Mouse (Mus musculus): ENCODE data around the gene Akap8l. TPM values are rescaled to one million over a fixed set of nuclear protein-coding genes. Genes with fewer than 3 reads are reported as not detected.
A peak's percentile ranks its signal among the peaks of the same experiment; 100 is the strongest.

The Akap8l gene
- total and polyA plus RNA-seq, 3 experiments = 57.6 to 80.3 (median 68.8) TPM

GRCm38 (mm10) chr17:32283771-32284221, 66.6 kb downstream of the Akap8l start:
- ATAC-seq (ENCODE audit: extremely low read depth, insufficient number of reproducible peaks, low FRiP score, poor library complexity, severe bottlenecking) (peak; percentile 48), DNase-seq (ENCODE audit: low spot score) (peak; percentile 68)
- H3K4me3 ChIP-seq (ENCODE audit: low read depth, low read length) = peak overlapping the region; percentile 97
- no peak for TF ChIP-seq GATA1 (IDR thresholded peaks at IDR 0.05; ENCODE audit: borderline replicate concordance, low read length)
- no peak for TF ChIP-seq GATA2 (IDR thresholded peaks at IDR 0.05; ENCODE audit: borderline replicate concordance, low read depth, low read length)
- no peak for TF ChIP-seq POLR2AphosphoS5 (IDR thresholded peaks at IDR 0.05; ENCODE audit: insufficient replicate concordance, low read depth, low read length)
- no peak for TF ChIP-seq TAL1 (conservative IDR thresholded peaks at IDR 0.05; ENCODE audit: low read depth, low read length)
- TF ChIP-seq CTCF (IDR thresholded peaks at IDR 0.05; ENCODE audit: low read depth, low read length) = no peak
- H3K4me1 ChIP-seq (ENCODE audit: insufficient read depth, low read depth, low read length) = peaks cover 46% of the 10 kb centered on the region
- peaks cover 18% of the 10 kb centered on the region for H3K36me3 ChIP-seq (replicated peaks)
- no peaks in the 10 kb centered on the region for H3K9me3 ChIP-seq (replicated peaks)
- no peaks in the 10 kb centered on the region for H3K27me3 ChIP-seq (ENCODE audit: insufficient read depth, low read length)

DNA sequence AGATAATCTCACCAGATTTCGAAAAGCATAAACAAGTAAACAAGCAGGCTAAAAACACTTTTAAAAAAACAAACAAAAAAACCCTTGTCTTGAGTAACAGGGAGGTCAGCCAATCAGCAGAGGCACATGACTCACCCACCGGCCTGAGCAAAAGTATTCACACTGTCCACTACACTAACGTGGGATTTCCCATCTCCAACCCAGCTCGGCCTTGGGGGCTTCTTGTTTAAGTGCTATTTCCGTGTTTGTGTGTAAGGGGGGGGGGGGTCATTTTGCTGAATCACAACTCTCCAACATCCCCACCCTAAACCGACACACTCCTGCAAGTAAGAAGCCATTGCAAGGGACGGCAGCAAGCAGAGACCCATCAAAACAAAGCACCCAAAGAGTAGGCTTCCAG, 67.1 kb downstream of the Akap8l start:
- Histone ChIP-seq H3K4me1 (ENCODE audit: insufficient read depth, low read depth, low read length) (peaks cover 49% of the 10 kb centered on the region), H3K36me3 (replicated peaks) (peaks cover 18% of the 10 kb centered on the region), H3K4me3 (ENCODE audit: low read depth, low read length) (peak overlapping the region; percentile 97), H3K27me3 (ENCODE audit: insufficient read depth, low read length) (no peaks in the 10 kb centered on the region), H3K9me3 (replicated peaks) (no peaks in the 10 kb centered on the region)
- ATAC-seq (ENCODE audit: extremely low read depth, insufficient number of reproducible peaks, low FRiP score, poor library complexity, severe bottlenecking) = 0 out of 2 replicates have a peak, but pooled peaks have one; percentile 23
- TF ChIP-seq GATA1 (IDR thresholded peaks at IDR 0.05; ENCODE audit: borderline replicate concordance, low read length) (no peak), CTCF (IDR thresholded peaks at IDR 0.05; ENCODE audit: low read depth, low read length) (no peak), GATA2 (IDR thresholded peaks at IDR 0.05; ENCODE audit: borderline replicate concordance, low read depth, low read length) (no peak), POLR2AphosphoS5 (IDR thresholded peaks at IDR 0.05; ENCODE audit: insufficient replicate concordance, low read depth, low read length) (no peak), TAL1 (conservative IDR thresholded peaks at IDR 0.05; ENCODE audit: low read depth, low read length) (no peak)
- peak; percentile 16 for DNase-seq (ENCODE audit: low spot score)

DNA sequence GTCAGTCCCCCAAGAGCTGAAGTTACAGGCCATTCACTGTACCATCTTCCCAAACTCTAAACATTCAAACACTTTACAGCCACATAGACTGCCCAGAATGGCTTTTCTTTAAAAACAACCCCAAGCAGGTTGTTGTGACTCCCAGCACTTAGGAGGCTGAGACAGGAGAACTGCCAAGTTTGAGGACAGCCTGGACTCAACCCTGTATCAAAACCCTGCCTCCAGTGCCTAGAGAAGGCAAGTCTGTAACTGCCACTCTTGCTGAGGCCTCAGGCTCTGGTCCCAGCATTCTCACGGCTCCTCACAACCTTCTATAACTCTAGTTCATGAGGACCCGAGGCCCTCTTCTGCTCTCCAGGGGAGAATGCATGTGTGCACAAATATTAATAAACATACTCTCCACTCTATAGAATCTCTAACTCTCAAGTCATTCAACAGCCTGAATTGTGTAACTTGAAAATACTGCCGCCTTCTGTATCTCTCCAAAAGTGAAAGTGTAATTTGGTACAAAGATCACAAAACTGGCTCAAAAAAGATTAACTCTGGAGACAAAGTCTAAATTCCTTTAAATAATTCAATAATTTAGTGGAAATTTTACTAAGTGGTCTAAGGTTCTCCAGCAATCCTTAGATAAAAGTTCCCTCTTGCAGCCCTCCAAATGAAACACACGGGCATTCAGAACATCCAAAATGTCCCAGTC, 68.6 kb downstream of the Akap8l start:
- Histone ChIP-seq H3K27me3 (ENCODE audit: insufficient read depth, low read length) (no peaks in the 10 kb centered on the region), H3K36me3 (replicated peaks) (peaks cover 15% of the 10 kb centered on the region), H3K4me3 (ENCODE audit: low read depth, low read length) (peak overlapping the region; percentile 54; the same call in 1 of the 2 replicates), H3K4me1 (ENCODE audit: insufficient read depth, low read depth, low read length) (peaks cover 44% of the 10 kb centered on the region), H3K9me3 (replicated peaks) (no peaks in the 10 kb centered on the region)
- DNase-seq (ENCODE audit: low spot score) (no peak), ATAC-seq (ENCODE audit: extremely low read depth, insufficient number of reproducible peaks, low FRiP score, poor library complexity, severe bottlenecking) (no peak)
- TF ChIP-seq GATA2 (IDR thresholded peaks at IDR 0.05; ENCODE audit: borderline replicate concordance, low read depth, low read length) (no peak), CTCF (IDR thresholded peaks at IDR 0.05; ENCODE audit: low read depth, low read length) (no peak), GATA1 (IDR thresholded peaks at IDR 0.05; ENCODE audit: borderline replicate concordance, low read length) (no peak), POLR2AphosphoS5 (IDR thresholded peaks at IDR 0.05; ENCODE audit: insufficient replicate concordance, low read depth, low read length) (no peak), TAL1 (conservative IDR thresholded peaks at IDR 0.05; ENCODE audit: low read depth, low read length) (no peak)

- Histone ChIP-seq H3K4me1 (ENCODE audit: insufficient read depth, low read depth, low read length) (peaks cover 44% of the 10 kb centered on the region), H3K36me3 (replicated peaks) (peaks cover 15% of the 10 kb centered on the region), H3K4me3 (ENCODE audit: low read depth, low read length) (peak overlapping the region; percentile 54; the same call in 1 of the 2 replicates), H3K27me3 (ENCODE audit: insufficient read depth, low read length) (no peaks in the 10 kb centered on the region), H3K9me3 (replicated peaks) (no peaks in the 10 kb centered on the region)
- DNase-seq (ENCODE audit: low spot score) (no peak), ATAC-seq (ENCODE audit: extremely low read depth, insufficient number of reproducible peaks, low FRiP score, poor library complexity, severe bottlenecking) (no peak)
- TF ChIP-seq TAL1 (conservative IDR thresholded peaks at IDR 0.05; ENCODE audit: low read depth, low read length) (no peak), POLR2AphosphoS5 (IDR thresholded peaks at IDR 0.05; ENCODE audit: insufficient replicate concordance, low read depth, low read length) (no peak), CTCF (IDR thresholded peaks at IDR 0.05; ENCODE audit: low read depth, low read length) (no peak), GATA1 (IDR thresholded peaks at IDR 0.05; ENCODE audit: borderline replicate concordance, low read length) (no peak), GATA2 (IDR thresholded peaks at IDR 0.05; ENCODE audit: borderline replicate concordance, low read depth, low read length) (no peak)
Observed at GRCm38 (mm10) chr17:32281126-32281525, 69.3 kb downstream of the Akap8l start.

- ATAC-seq (ENCODE audit: extremely low read depth, insufficient number of reproducible peaks, low FRiP score, poor library complexity, severe bottlenecking) = no peak
- Histone ChIP-seq H3K27me3 (ENCODE audit: insufficient read depth, low read length) (no peaks in the 10 kb centered on the region), H3K4me3 (ENCODE audit: low read depth, low read length) (no peak overlapping the region)
Observed at GRCm38 (mm10) chr17:32280575-32280974, 69.8 kb downstream of the Akap8l start.

DNA sequence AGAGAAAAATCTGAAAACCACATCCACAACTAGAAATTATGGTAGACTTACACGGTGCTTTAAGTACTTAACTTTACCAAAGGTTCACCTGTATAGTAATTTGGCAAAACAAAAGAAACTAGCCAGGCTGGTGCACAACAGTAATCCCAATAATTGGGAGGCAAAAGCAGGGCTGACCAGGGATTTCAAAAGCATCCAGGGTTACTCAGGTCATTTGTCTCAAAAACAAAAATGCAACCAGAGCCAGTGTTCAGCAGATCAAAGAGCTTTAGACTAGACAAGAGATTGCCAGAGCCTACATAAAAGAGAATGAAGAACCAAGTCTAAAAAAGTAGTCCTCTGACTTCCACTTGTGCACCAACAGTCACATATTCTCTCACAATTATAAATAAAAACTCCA, 73.2 kb downstream of the Akap8l start:
- ATAC-seq (ENCODE audit: extremely low read depth, insufficient number of reproducible peaks, low FRiP score, poor library complexity, severe bottlenecking) (no peak), DNase-seq (ENCODE audit: low spot score) (no peak)
- H3K36me3 ChIP-seq (replicated peaks) = peaks cover 34% of the 10 kb centered on the region
- TF ChIP-seq CTCF (IDR thresholded peaks at IDR 0.05; ENCODE audit: low read depth, low read length) (no peak), TAL1 (conservative IDR thresholded peaks at IDR 0.05; ENCODE audit: low read depth, low read length) (no peak), GATA2 (IDR thresholded peaks at IDR 0.05; ENCODE audit: borderline replicate concordance, low read depth, low read length) (no peak), POLR2AphosphoS5 (IDR thresholded peaks at IDR 0.05; ENCODE audit: insufficient replicate concordance, low read depth, low read length) (no peak), GATA1 (IDR thresholded peaks at IDR 0.05; ENCODE audit: borderline replicate concordance, low read length) (no peak)
- H3K27me3 ChIP-seq (ENCODE audit: insufficient read depth, low read length) = no peaks in the 10 kb centered on the region
- H3K4me1 ChIP-seq (ENCODE audit: insufficient read depth, low read depth, low read length) = peaks cover 40% of the 10 kb centered on the region
- H3K9me3 ChIP-seq (replicated peaks) = no peaks in the 10 kb centered on the region
- H3K4me3 ChIP-seq (ENCODE audit: low read depth, low read length) = no peak overlapping the region

More at GRCm38 (mm10) chr17:32280575-32280974, 69.8 kb downstream of the Akap8l start:
- Histone ChIP-seq H3K4me1 (ENCODE audit: insufficient read depth, low read depth, low read length) (peaks cover 47% of the 10 kb centered on the region), H3K36me3 (replicated peaks) (peaks cover 20% of the 10 kb centered on the region), H3K9me3 (replicated peaks) (no peaks in the 10 kb centered on the region)
- no peak for DNase-seq (ENCODE audit: low spot score)
- TF ChIP-seq CTCF (IDR thresholded peaks at IDR 0.05; ENCODE audit: low read depth, low read length) (no peak), TAL1 (conservative IDR thresholded peaks at IDR 0.05; ENCODE audit: low read depth, low read length) (no peak), GATA2 (IDR thresholded peaks at IDR 0.05; ENCODE audit: borderline replicate concordance, low read depth, low read length) (no peak), GATA1 (IDR thresholded peaks at IDR 0.05; ENCODE audit: borderline replicate concordance, low read length) (no peak), POLR2AphosphoS5 (IDR thresholded peaks at IDR 0.05; ENCODE audit: insufficient replicate concordance, low read depth, low read length) (no peak)
